Mouse (Mus musculus) liver (tissue): ENCODE measurements around the gene Cd1d1.
"Not testable (repeated sequence)": the region's sequence is repeated elsewhere in the genome, so short reads cannot be mapped to it uniquely, and the experiment has no call there.

ENCODE experiments used
- DNase-seq: peaks from one replicate; pipeline ENCODE4 v3.0.0-alpha.2; 2020; ENCODE audit warnings: mixed read lengths

Gene Cd1d1

GRCm38 (mm10) chr3:86999415-86999740 is at the start of gene Cd1d1:
Gene Cd1d1, minus strand, starts transcription at chr3:86999441.
- DNase-seq, result no peak

- DNase-seq, result no peak
Measured at GRCm38 (mm10) chr3:87047801-87048200, 48.6 kb upstream of the Cd1d1 start.

GRCm38 (mm10) chr3:87041733-87042132 is 42.5 kb upstream of the Cd1d1 start:
- no peak for DNase-seq

GRCm38 (mm10) chr3:87038500-87038899 is 39.3 kb upstream of the Cd1d1 start:
- no peak for DNase-seq

- DNase-seq, result no peak
Measured at GRCm38 (mm10) chr3:87034061-87034460, 34.8 kb upstream of the Cd1d1 start.

GRCm38 (mm10) chr3:87033357-87033756 is 34.1 kb upstream of the Cd1d1 start:
- DNase-seq, result peak; percentile 62

- peak; percentile 46 for DNase-seq
Measured at GRCm38 (mm10) chr3:87030855-87031254, 31.6 kb upstream of the Cd1d1 start.

- DNase-seq, result no peak
Measured at GRCm38 (mm10) chr3:87017707-87018106, 18.5 kb upstream of the Cd1d1 start.

- no peak for DNase-seq
Measured at GRCm38 (mm10) chr3:87017001-87017400, 17.8 kb upstream of the Cd1d1 start.

GRCm38 (mm10) chr3:87015931-87016330 is 16.7 kb upstream of the Cd1d1 start:
- DNase-seq, result no peak

GRCm38 (mm10) chr3:87012406-87012805 is 13.2 kb upstream of the Cd1d1 start:
- DNase-seq, result not testable (repeated sequence)

- not testable (repeated sequence) for DNase-seq
Measured at GRCm38 (mm10) chr3:87008281-87008680, 9.0 kb upstream of the Cd1d1 start.

GRCm38 (mm10) chr3:87000676-87001075 is 1.4 kb upstream of the Cd1d1 start:
- DNase-seq, result peak; percentile 12

GRCm38 (mm10) chr3:87000051-87000450 is 810 bp upstream of the Cd1d1 start:
- no peak for DNase-seq

- DNase-seq, result peak; percentile 71
Measured at GRCm38 (mm10) chr3:86998433-86999414, 517 bp downstream of the Cd1d1 start.

- no peak for DNase-seq
Measured at GRCm38 (mm10) chr3:86996111-86996510, 3.1 kb downstream of the Cd1d1 start.

GRCm38 (mm10) chr3:86995381-86995780 is 3.9 kb downstream of the Cd1d1 start:
- peak; percentile 10 for DNase-seq

GRCm38 (mm10) chr3:86986969-86987368 is 12.3 kb downstream of the Cd1d1 start:
- peak; percentile 6 for DNase-seq

GRCm38 (mm10) chr3:86986490-86986889 is 12.8 kb downstream of the Cd1d1 start:
- DNase-seq, result no peak

GRCm38 (mm10) chr3:86983382-86983781 is 15.9 kb downstream of the Cd1d1 start:
- DNase-seq, result no peak

- peak; percentile 30 for DNase-seq
Measured at GRCm38 (mm10) chr3:86976546-86976945, 22.7 kb downstream of the Cd1d1 start.

- no peak for DNase-seq
Measured at GRCm38 (mm10) chr3:86975150-86975549, 24.1 kb downstream of the Cd1d1 start.

GRCm38 (mm10) chr3:86962665-86963435 is 36.4 kb downstream of the Cd1d1 start:
- no peak for DNase-seq

GRCm38 (mm10) chr3:86961395-86961669 is 37.9 kb downstream of the Cd1d1 start:
- no peak for DNase-seq
